Mouse (Mus musculus) urinary bladder, postnatal 36 days (tissue): ENCODE measurements around the gene Gsdme.

ENCODE experiments used
- DNase-seq, 2 experiments: peaks; one replicate each; pipeline ENCODE4 v3.0.0; 2022; ENCODE audit warnings: low spot score in 2 of 2, mixed read lengths in 1 of 2

Gsdme gene

DNA sequence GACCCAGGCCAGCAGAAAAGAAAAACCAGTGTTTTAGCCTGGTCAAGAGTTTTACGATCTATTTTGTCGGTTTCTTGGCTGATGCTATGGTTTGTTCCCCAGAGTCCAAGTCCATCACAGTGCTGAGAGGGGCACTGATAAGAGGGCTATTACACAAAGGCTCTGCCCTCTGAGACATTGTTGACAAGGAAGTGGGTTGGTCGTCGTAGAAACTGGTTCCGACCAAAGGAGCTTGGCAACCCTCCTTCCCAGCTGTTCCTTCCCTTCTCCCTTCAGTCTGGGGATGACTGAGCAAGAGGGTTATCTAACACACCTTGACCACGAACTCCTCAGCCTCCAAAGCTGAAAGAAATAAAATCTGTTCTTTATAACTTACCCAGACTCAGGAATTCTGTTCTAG lies at the start of gene Gsdme:
Gene Gsdme, minus strand, starts transcription at position 193 of the 400 bp plus-strand sequence.
- no peak for DNase-seq

DNA sequence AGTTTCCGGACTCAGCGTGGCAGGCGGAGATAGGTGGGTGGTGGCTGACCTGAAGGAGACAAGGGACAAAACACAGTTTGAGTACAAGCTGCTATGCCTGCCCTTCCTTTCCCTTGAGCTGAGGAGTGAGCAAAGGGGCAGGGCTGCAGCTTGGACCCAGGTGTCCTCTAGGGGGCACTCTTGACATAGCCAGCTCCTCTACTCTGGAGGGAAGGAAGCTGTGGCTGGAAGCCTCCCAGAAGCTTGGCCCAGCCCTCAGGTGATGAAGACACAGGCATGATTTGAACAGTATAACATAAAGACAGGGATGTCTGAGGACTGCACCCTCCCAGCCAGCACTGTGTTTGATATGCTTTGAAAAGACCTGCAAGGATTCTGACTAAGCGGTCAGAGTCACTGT lies 49.0 kb upstream of the Gsdme start:
- peak; percentile 59 to 74 for DNase-seq

DNA sequence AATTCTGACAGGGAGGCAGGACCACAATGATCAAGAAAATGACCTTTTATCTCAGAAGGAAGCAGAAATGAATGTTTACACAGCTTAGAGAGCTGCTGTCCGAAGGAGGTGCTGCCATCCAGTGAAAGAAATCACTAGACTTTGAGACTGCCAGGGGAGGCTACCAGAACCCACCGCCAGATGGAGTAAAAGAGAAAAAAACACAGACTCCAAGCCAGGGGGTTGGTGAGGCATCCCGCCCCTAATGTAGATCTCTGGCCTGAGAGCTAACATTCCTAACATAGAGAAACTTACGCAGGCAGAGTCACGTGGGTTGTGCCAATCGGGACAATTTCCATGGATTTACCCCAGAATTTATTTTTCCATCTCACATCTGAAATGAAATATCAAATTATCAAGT lies 45.4 kb upstream of the Gsdme start:
- DNase-seq: peak in 1 of 2 experiments; percentile 31

DNA sequence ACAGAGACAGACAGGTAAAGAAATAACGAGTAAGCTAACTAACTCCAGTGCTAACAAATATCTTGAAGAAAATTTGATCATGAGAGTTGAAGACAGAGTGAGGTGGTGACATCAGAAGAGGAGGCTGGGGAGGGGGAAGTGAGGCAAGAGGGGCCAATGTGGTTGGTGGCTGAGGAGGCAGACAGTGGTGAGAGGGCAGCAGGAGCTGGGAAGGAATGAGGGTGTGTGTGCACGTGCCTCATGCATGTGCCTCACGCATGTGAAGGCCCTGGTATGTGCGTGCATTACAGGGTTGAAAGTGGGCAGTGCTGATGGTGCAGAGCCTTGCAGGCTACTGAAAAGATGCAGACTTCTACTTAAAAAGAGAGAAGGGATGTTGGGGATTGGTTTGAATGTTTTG lies 43.0 kb upstream of the Gsdme start:
- DNase-seq: no peak

DNA sequence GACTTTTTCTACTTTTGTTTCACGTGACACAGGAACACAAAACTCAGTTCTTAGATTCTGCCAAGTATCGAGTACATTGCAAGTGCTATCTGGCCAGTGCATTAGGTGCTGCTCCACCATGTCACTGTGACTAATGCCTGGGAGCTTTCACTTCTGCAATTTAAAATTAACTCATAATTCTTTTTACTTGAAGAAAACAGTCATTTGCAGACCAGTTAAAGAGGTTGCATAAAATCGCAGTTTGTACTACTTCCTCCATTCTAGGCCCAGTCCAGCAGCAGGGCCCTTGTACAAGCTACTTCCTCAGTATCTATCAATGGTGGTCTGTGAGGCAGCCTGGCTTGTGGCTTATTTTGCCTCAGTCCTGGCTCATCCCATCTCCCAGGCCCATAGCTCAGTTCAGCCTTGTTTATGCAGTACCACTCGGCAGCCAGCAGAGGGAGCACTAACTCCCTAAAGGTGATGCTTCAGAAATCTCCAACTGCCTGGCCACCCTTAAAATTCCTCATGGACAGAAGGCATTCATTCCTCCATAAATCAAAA lies 41.4 kb upstream of the Gsdme start:
- DNase-seq: peak; percentile 62 to 74

DNA sequence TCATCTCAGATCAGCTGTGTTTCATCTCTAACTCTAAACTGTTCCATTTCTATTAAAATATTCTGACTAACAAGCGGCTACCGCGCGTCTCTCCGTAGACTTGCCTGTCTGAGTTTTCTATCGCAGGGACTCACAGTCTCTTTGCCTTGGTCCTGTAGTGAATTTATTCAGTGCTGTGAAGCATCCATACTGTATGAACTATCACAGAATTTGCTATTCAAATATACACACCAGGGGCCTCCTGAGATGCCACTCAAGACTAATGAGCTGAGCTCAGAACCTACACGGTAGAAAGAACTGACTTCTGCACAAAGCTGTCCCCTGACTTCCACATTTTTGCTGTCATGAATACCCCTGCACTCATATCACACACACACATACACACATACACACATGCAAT lies 37.5 kb upstream of the Gsdme start:
- no peak for DNase-seq

DNA sequence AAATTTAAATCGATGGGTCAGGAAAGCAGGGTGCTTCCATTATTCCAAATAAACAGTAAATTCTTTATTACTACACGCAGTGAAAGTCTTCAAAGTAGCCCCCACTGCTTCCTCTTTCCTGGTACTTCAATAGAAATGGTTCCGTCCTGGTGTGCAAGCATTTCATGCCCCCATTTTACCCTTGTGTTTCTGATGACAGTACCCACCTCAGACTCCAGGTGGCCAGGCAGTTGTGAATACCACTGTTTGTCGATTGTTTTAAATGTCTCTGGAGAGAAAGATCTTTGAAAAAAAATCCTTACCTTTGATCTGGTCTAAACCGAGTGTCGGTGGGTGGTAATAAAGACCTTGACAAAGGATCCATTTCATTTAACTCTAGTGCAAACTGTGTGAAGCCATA lies 37.0 kb upstream of the Gsdme start:
- no peak for DNase-seq

DNA sequence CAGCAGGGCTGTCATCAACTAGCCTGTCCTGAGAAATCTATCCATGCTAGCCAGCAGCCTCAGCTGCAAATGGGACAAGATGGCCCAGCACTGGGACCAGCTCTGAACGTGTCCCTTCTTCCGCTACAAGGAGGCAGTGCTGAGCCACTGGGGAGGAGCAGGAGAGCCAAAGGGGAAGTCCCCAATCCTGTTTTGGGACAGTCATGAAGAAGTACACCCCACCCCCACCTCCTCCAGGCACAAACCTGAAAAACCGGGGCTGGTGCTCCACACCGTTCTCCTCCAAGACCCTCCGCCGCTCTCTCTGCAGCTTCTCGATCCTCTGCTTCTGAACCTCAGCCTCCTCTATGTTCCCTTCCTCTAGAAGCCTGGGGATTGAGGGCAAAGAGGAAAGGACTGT lies 35.4 kb upstream of the Gsdme start:
- DNase-seq: no peak

DNA sequence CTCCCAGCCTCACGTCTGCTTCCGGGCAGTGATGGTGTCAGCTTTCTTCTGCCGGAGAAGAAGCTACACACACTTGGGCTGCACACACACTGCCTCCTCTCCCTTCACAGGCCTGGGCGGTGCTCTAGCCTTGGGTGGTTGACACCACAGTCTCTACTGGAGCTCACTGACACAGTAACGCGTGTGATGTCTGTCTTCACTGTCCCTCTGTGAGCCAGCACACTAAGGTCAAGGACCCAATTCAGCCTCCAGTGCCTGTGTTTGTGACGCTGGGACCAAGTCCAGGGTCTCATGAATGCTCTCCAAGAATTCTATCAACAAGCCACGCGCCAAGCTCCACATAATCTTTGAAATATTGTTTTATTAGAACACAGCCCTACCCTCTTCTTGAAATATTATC lies 34.0 kb upstream of the Gsdme start:
- no peak for DNase-seq

DNA sequence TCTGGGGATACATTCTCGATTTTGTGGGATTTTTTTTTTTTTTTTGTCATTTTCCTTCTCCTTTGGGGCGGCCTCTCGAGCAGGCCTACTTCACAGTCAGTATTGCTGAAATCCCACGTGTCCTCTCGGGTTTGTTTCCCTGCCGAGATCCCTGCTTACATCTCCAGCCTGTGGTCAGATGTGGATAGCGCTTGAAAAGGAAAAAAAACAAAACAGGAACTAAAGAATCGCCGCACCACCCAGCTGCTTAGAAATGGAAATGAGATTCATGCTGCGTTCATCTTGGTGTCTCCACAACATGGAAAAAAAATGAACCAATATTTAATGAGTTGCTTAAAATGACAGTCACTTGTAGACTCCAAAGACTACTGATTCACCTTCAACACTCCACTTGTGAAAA lies 31.5 kb upstream of the Gsdme start:
- DNase-seq: no peak

DNA sequence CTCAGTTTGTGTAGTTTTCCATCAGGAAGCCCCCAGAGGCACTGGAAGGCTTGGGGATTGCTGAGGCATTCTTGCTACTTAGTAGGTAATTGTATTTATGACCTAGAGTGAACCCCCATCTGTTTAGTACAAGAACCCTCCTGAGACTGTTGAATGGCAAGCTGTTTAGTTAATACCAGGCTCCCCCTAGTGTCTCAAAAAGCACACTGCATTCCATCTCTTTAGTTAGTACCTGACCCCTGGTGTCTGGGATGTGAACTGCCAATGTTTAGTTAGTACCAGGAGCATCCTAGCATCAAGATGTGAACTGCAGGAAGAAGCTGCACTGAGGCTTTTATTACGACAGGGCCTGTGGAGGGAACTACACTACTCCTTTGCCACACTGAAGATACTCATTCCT lies 30.5 kb upstream of the Gsdme start:
- peak; percentile 54 to 58 for DNase-seq

DNA sequence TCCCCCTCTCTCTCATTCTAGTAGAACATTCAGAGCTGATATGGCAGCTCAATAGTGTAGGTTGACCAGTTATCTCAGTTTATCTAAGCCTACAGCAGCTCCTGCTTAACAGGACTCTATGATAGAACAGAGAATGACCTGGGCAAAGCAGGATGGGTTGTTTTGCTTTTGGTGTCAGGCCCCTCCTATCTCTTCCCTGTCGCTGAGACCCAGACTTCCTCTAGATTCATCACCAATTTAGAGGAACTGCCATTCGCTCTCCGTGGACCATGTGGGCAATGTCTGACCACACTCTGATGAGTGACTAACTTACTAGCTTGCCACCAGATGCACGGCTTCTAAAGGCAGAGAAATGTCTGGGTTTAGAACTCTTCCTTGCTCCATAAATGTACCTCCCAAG lies 28.0 kb upstream of the Gsdme start:
- DNase-seq: no peak

DNA sequence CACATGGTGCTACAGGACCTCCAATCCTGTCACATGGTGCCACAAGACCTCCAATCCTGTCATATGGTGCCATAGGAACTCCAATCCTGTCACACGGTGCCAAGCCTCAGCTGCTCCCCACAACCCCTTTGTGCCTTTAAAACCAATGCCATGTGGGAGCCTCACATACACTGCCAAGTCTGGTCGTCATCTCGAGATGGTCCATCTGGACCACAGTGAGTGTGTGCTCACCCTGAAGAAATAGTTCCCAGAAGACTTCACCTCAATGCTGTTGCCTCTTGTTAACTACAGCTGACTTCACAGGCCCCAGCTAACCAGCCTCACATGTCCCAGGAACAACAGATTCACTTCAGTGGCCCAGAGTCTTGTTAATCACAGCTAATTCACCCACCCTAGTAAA lies 23.2 kb upstream of the Gsdme start:
- no peak for DNase-seq

DNA sequence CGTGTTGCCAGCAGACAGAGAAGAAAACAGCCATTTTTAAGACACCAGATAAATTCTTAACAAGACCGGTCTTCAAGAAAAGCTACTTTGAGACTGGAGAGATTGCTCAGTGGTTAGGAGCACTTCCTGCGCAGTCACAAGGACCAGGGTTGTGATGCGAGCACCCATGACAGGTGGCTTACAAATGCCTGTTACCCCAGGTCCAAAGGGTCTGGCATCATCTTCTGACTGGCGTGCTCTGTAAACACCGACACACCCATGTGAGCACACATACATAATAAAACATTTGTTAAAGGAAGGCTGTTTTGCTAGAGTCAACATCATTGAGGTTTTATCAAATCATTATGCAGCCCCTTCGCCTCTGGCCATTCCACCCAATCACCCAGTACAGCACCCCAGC lies 16.0 kb upstream of the Gsdme start:
- no peak for DNase-seq

DNA sequence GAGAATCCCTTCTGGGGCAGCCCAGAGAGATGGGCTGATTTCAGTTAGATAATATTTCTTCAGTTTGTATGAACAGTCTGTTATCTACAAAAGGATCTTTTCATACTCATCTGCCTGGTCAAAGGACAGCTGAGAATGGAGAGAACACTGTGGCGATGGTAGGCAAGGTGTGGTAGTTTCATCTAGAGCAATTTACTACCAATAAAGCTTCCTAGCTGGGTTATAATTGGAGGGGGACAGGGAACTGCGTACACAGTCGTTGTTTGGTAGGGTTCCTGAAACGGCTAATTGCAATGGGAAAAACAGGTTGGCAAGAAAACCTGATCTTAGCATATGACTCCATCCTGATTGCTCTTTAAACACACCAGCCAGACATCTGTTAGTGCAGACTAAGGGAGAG lies 10.3 kb upstream of the Gsdme start:
- no peak for DNase-seq

DNA sequence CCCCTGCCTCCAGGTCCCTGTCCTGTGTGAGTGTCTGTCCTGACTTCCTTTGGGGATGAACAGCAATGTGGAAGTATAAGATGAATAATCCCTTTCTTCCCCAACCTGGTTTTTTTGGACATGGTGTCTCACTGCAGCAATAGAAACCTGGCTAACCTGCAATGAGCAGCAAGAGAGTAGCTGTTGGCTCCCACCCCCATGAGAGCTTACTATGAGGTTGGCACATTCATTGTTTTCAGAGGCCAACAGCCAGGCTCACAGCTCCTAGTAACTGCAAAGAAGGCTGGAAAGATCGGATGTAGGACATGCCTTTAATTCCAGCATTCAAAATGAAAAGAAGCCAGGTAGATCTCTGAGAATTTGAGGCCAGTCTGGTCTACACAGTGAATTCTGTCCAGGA lies 9.8 kb upstream of the Gsdme start:
- DNase-seq: no peak

DNA sequence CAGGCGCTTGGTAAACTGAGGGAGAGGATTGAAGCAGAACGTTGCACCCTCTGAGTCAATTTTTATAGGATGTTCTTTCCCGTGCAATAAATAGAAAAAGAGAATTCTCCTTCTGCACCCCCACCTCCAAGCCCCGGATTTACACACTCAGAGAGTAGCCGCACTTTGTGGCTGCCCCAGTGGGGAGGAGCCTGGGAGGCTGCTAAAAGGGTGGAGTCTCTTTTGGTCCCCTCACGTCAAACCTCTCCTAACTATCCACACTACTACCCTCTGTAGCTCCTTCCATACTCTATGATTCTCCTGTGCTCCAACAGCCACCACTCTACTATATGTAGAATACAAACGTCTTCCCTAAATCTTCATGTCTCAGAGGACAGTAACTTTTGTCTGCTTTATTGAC lies 1.4 kb downstream of the Gsdme start:
- no peak for DNase-seq

DNA sequence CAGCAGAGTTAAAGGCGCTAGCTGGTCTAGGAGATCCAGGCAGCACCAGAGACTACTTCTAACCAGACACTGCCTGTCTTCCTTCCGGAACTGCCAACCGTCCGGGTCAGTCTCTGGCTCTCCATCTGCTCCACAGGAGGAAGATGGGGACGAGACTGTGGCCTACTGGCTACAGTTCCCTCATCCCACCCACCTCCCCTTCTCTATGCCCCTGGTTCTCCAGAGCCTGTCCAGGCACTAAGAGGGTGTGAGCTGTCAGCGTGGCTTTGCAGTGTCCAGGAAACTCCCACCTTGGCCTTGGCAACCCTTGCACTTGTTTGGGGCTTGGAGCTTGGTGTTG lies 1.8 kb downstream of the Gsdme start:
- DNase-seq: no peak

DNA sequence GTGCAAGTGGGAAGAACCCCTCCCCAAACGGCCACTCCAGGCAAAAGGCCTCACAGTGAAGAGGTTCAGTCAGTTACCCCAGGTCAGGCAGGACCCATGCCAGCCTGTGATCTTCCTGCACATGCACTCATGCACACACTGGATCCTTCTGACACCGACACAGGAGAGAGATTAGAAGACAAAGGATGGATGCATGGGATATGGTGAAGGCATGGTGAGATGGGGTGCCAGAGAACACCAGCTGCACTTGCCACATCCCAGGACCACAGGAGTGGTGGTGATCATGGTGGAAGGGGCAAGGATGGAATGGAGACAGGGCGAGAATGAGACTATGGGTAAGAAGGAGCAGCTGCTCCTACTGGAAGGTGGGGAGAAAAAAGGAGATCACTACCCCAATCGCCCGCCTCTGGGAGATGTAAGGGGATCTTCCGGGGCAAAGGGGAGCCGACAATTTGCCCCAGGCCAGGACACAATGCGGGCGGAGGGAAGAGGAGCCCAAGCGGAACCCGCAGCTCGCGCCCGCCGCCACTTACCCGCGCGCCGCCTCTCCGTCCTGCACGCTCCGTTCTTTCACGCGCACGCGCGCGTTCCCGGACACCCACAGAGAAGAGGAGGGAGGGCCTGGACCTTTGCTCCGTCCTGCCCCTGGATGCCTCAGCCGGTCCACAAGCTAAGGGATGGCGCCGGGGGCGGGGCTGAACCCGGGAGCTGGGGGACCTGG lies 2.3 kb downstream of the Gsdme start:
- DNase-seq: peak; percentile 68 to 84

DNA sequence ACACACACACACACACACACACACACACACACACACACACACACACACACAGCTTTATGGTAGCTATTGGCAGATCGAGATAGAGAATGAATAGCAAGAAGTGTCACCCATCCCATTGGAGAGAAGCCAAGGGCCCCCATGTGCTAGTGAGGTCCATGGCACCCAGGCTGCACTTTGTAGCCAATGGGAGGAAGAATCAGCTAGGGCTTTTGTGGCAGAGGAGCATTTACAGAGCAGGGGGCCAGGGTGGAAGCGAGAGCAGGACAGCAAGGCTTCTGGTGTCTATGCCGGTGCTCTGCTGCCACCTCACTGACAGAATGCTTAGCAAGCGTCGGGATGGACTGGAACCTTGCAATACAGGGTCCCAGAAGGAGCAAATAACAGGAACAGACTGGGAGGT lies 8.3 kb downstream of the Gsdme start:
- no peak for DNase-seq

DNA sequence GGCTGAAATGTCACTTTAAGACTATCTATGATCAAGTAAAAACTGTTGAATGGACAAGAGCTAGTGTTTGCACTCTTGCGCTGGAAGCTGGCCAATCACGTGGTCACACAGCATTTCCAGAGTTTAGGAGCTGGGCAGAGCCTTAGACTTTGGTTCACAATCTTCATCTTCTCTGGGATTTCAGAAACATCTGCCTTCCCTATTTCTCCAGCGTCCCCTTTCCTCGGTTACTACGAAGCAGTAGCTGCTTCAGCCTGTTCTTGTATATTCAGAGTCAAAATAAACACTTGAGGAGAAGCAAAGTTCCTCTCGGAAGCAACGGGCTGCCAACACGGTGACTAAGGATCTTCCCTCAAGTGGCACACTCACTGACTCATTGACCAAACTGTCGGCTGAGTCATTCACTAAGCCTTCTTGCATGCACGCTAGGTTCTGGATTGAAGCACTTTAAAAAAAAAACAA lies 8.9 kb downstream of the Gsdme start:
- peak; percentile 51 to 73 for DNase-seq

DNA sequence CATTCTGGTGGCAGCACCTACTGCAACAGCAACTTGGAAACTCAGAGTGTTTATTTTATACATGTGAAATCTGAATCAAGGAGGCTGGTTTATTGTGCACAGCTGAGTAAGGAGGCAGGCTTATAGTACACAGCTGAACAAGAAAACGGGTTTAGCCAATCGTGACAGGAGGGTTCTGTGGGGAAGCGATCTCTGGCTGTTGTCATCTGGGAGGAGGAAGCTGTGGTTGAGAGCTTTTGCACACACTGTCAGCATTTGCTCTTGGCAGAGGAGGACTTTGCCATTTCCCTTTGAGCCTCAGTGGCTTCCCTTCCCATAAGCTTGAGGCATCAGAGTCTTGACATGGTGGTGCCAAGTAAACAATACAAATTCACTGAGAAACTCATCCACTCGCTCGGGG lies 11.0 kb downstream of the Gsdme start:
- no peak for DNase-seq

DNA sequence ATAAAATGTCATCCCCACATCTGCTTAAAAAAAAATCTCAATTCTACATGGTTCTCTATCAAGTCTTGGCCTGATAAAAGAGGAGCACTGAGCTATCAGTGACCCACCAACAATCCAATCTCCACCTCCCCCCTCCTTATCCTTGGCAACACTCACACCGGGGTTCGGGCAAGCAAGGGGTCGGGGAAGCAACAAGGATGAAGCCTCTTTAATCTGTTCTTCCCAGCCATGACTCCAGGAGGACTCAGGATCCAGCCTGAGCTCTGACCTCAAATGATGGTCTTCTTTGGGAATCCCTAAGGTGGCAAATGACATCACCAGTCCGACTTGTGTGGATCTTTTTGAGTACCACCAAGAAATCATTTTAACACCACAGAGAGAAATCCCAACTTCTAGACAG lies 15.9 kb downstream of the Gsdme start:
- DNase-seq: no peak

DNA sequence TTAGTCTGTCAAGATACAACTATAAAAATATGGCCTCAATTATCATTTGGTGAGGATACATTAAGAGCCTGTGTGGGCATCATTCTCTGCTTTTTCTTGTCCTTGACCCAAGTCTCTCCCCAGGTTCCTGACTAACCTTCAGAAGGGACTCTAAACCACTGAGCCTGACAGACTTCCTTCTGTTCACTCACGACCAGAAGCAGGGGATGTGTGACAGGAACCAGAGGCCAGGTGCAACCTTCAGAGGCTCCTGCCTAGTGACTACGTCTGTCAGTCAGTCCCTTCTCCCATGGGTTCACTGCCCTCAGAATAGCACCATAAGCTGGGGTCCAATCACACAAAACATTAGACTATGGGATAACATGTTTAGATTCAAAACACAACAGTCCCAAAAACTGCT lies 16.3 kb downstream of the Gsdme start:
- DNase-seq: no peak
